Comparison of ENCODE assay signal across 11 mouse cellular contexts in the genomic region with DNA sequence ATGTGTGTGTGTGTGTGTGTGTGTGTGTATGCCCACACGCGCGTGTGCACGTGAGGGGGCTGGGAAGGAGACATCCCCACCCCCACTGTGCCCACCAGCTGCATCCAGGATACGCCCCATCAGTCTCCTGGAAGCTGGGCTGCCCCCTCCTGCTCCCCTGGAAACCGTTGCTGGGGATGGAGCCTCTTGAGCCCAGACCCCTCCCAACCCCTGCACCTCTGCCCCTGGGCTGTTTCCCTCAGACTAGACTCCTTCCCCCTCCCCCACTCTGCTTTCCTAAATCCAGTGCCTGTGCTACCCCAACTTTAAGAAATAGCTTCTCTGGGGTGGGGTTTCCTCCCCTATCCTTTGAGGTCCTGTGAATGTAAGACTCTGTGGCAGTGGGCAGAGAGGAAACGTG. TPM values are rescaled to one million over a fixed set of nuclear protein-coding genes. Genes with fewer than 3 reads are reported as not detected.
DNase-seq lines count a peak whose midpoint lies in the region; ATAC-seq and TF ChIP-seq lines count a peak whose summit lies in the region.
"Had no signal": no experiment of that assay in that cellular context is flagged by ENCODE, and none has a peak within 500 bp of the region (broad histone marks: within the 10 kb centered on the region; RNA-seq: fewer than 3 reads in every experiment).

No protein-coding gene starts in this region.

- no peaks in the 10 kb centered on the region for H3K36me3 ChIP-seq in intestine, embryonic 14.5 days (ENCODE audit: control insufficient read depth, insufficient read depth, low read length)
- no peaks in the 10 kb centered on the region for H3K36me3 ChIP-seq in intestine, postnatal 0 days (ENCODE audit: control insufficient read depth, insufficient read depth)
- no peaks in the 10 kb centered on the region for H3K36me3 ChIP-seq in forebrain, embryonic 10.5 days (replicated peaks)
- H3K36me3 ChIP-seq in hindbrain, embryonic 16.5 days (ENCODE audit: control insufficient read depth, insufficient read depth, low read length): no peaks in the 10 kb centered on the region
- peaks cover 6% of the 10 kb centered on the region; the same call in 1 of the 2 replicates for H3K36me3 ChIP-seq in neural tube, embryonic 12.5 days

- peaks cover 29% of the 10 kb centered on the region for H3K4me1 ChIP-seq in intestine, embryonic 14.5 days (replicated peaks; ENCODE audit: control insufficient read depth, insufficient read depth, low read length)
- peaks cover 3% of the 10 kb centered on the region; the same call in 1 of the 2 replicates for H3K4me1 ChIP-seq in intestine, postnatal 0 days (replicated peaks; ENCODE audit: control insufficient read depth, insufficient read depth, low read length)
- H3K4me1 ChIP-seq in forebrain, embryonic 10.5 days: peaks cover 72% of the 10 kb centered on the region
- H3K4me1 ChIP-seq in hindbrain, embryonic 16.5 days (ENCODE audit: control insufficient read depth, insufficient read depth, low read depth, low read length): peaks cover 44% of the 10 kb centered on the region
- peaks cover 70% of the 10 kb centered on the region for H3K4me1 ChIP-seq in neural tube, embryonic 12.5 days

- H3K4me2 ChIP-seq in intestine, embryonic 14.5 days (ENCODE audit: low read length): no peak overlapping the region
- H3K4me2 ChIP-seq in intestine, postnatal 0 days (replicated peaks; ENCODE audit: low read depth): no peak overlapping the region
- H3K4me2 ChIP-seq in hindbrain, embryonic 16.5 days (ENCODE audit: low read length): peak overlapping the region; percentile 96
- H3K4me2 ChIP-seq in neural tube, embryonic 12.5 days (replicated peaks): peak overlapping the region; percentile 92

- H3K27ac ChIP-seq in intestine, embryonic 14.5 days (ENCODE audit: low read depth): no peak overlapping the region
- no peak overlapping the region for H3K27ac ChIP-seq in intestine, postnatal 0 days (ENCODE audit: low read depth, low read length)
- peak overlapping the region; percentile 85 for H3K27ac ChIP-seq in forebrain, embryonic 10.5 days
- peak overlapping the region; percentile 80 for H3K27ac ChIP-seq in hindbrain, embryonic 16.5 days (ENCODE audit: low read depth, low read length)
- H3K27ac ChIP-seq in neural tube, embryonic 12.5 days: peak overlapping the region; percentile 70

- DNase-seq in intestine, embryonic 14.5 days (ENCODE audit: low spot score): peak; percentile 47
- peak; percentile 59 for DNase-seq in forebrain, embryonic 10.5 days (ENCODE audit: extremely low spot score, low spot score)
- no peak for DNase-seq in yolk sac, embryonic 10.5 days (ENCODE audit: low spot score)
- DNase-seq in spleen, postnatal 4 days (ENCODE audit: low spot score in 2 of 2): no peak
- no peak for DNase-seq in heart, postnatal 10 days
- DNase-seq: B cell, adult 2 months had no signal

- H3K9me3 ChIP-seq in intestine, embryonic 14.5 days (ENCODE audit: control insufficient read depth, low read length): no peaks in the 10 kb centered on the region
- H3K9me3 ChIP-seq in intestine, postnatal 0 days (ENCODE audit: control insufficient read depth): no peaks in the 10 kb centered on the region
- H3K9me3 ChIP-seq in forebrain, embryonic 10.5 days: no peaks in the 10 kb centered on the region
- no peaks in the 10 kb centered on the region for H3K9me3 ChIP-seq in hindbrain, embryonic 16.5 days (ENCODE audit: control insufficient read depth, low read length)
- no peaks in the 10 kb centered on the region for H3K9me3 ChIP-seq in neural tube, embryonic 12.5 days

- no peak overlapping the region for H3K9ac ChIP-seq in intestine, embryonic 14.5 days (ENCODE audit: low read length)
- no peak overlapping the region for H3K9ac ChIP-seq in intestine, postnatal 0 days (ENCODE audit: low read depth, low read length)
- H3K9ac ChIP-seq in hindbrain, embryonic 16.5 days (ENCODE audit: low read depth, low read length): no peak overlapping the region; the same call in 1 of the 2 replicates
- peak overlapping the region; percentile 38; the same call in 1 of the 2 replicates for H3K9ac ChIP-seq in neural tube, embryonic 12.5 days

- no peak for TF ChIP-seq CTCF in intestine, postnatal 0 days (IDR thresholded peaks at IDR 0.05; ENCODE audit: low read depth)

- no peak overlapping the region for H3K4me3 ChIP-seq in intestine, embryonic 14.5 days (ENCODE audit: low read depth, low read length)
- no peak overlapping the region for H3K4me3 ChIP-seq in intestine, postnatal 0 days (ENCODE audit: low read depth, low read length)
- peak overlapping the region; percentile 67 for H3K4me3 ChIP-seq in forebrain, embryonic 10.5 days
- H3K4me3 ChIP-seq in hindbrain, embryonic 16.5 days (ENCODE audit: low read length): peak overlapping the region; percentile 75
- H3K4me3 ChIP-seq in neural tube, embryonic 12.5 days: peak overlapping the region; percentile 72

- intact Hi-C loops in heart, postnatal 10 days (cut with DNase I): no loop called here

- ATAC-seq in intestine, embryonic 14.5 days (replicated peaks; ENCODE audit: low FRiP score, low TSS enrichment, low read depth): no peak
- ATAC-seq in intestine, postnatal 0 days: no peak
- ATAC-seq in hindbrain, embryonic 16.5 days: peak; percentile 28; the same call in 1 of the 2 replicates
- peak; percentile 68 for ATAC-seq in neural tube, embryonic 12.5 days (ENCODE audit: low FRiP score, low read depth)
- ATAC-seq: intestine, embryonic 16.5 days had no signal

- peaks cover 52% of the 10 kb centered on the region for H3K27me3 ChIP-seq in intestine, embryonic 14.5 days (replicated peaks; ENCODE audit: control insufficient read depth, insufficient read depth, low read length)
- H3K27me3 ChIP-seq in intestine, postnatal 0 days (replicated peaks; ENCODE audit: control insufficient read depth, insufficient read depth, low read length): peaks cover 39% of the 10 kb centered on the region
- peaks cover 97% of the 10 kb centered on the region for H3K27me3 ChIP-seq in forebrain, embryonic 10.5 days (ENCODE audit: poor library complexity, severe bottlenecking)
- H3K27me3 ChIP-seq in hindbrain, embryonic 16.5 days (replicated peaks; ENCODE audit: control insufficient read depth, insufficient read depth, low read length): peaks cover 10% of the 10 kb centered on the region
- H3K27me3 ChIP-seq in neural tube, embryonic 12.5 days (replicated peaks): peaks cover 11% of the 10 kb centered on the region

- WGBS in intestine, embryonic 14.5 days: 12% methylated on average over 7 of the region's 7 CpGs
- 42% methylated on average over 7 of the region's 7 CpGs for WGBS in intestine, postnatal 0 days
- 3% methylated on average over 7 of the region's 7 CpGs for WGBS in forebrain, embryonic 10.5 days
- WGBS in hindbrain, embryonic 16.5 days: 6% methylated on average over 7 of the region's 7 CpGs
- WGBS in neural tube, embryonic 12.5 days: under 1% methylated on average over 7 of the region's 7 CpGs

RNA-seq across cellular contexts. Expression of a gene that starts 1.3 kb away (rescaled TPM):
- polyA plus RNA-seq in intestine, embryonic 14.5 days (2014; fragmentation: Nextera tagmentation; extraction: Ambion mirVana): not detected in 2 replicates
- not detected in 2 replicates for polyA plus RNA-seq in intestine, postnatal 0 days (2015; fragmentation: Nextera tagmentation; extraction: Ambion mirVana)
- polyA plus RNA-seq in forebrain, embryonic 10.5 days (2016; fragmentation: Nextera tagmentation; extraction: Ambion mirVana): 1.1 and 1.3 TPM in 2 replicates
- polyA plus RNA-seq in hindbrain, embryonic 16.5 days (2015; fragmentation: Nextera tagmentation; extraction: Ambion mirVana): 3.5 and 4.6 TPM in 2 replicates
- 4.0 and 4.5 TPM in 2 replicates for polyA plus RNA-seq in neural tube, embryonic 12.5 days (2016; fragmentation: Nextera tagmentation; extraction: Ambion mirVana)
- total RNA-seq in heart, postnatal 10 days (2021): not detected
- total RNA-seq: liver, adult 2 months had no signal
- polyA plus RNA-seq: intestine, embryonic 16.5 days; liver, adult 2 months had no signal

RNA-seq across cellular contexts. Expression of a gene that starts 2.2 kb away (rescaled TPM):
- 0.60 and 0.79 TPM in 2 replicates for polyA plus RNA-seq in intestine, embryonic 14.5 days (2014; fragmentation: Nextera tagmentation; extraction: Ambion mirVana)
- polyA plus RNA-seq in intestine, postnatal 0 days (2015; fragmentation: Nextera tagmentation; extraction: Ambion mirVana): 0.20 TPM in 2 replicates
- polyA plus RNA-seq in forebrain, embryonic 10.5 days (2016; fragmentation: Nextera tagmentation; extraction: Ambion mirVana): 2.9 and 3.3 TPM in 2 replicates
- polyA plus RNA-seq in hindbrain, embryonic 16.5 days (2015; fragmentation: Nextera tagmentation; extraction: Ambion mirVana): 8.6 and 11.8 TPM in 2 replicates
- 28.2 and 31.0 TPM in 2 replicates for polyA plus RNA-seq in neural tube, embryonic 12.5 days (2016; fragmentation: Nextera tagmentation; extraction: Ambion mirVana)
- total RNA-seq in heart, postnatal 10 days (2021): under 1 TPM; 0.22 to 0.26 TPM
- total RNA-seq: liver, adult 2 months had no signal
- polyA plus RNA-seq: liver, adult 2 months had no signal

RNA-seq across cellular contexts. Expression of a gene that starts 33.8 kb away (rescaled TPM):
- polyA plus RNA-seq in intestine, embryonic 14.5 days (2014; fragmentation: Nextera tagmentation; extraction: Ambion mirVana): 286 and 317 TPM in 2 replicates
- polyA plus RNA-seq in intestine, postnatal 0 days (2015; fragmentation: Nextera tagmentation; extraction: Ambion mirVana): 78.7 and 80.9 TPM in 2 replicates
- 379 and 391 TPM in 2 replicates for polyA plus RNA-seq in forebrain, embryonic 10.5 days (2016; fragmentation: Nextera tagmentation; extraction: Ambion mirVana)
- polyA plus RNA-seq in hindbrain, embryonic 16.5 days (2015; fragmentation: Nextera tagmentation; extraction: Ambion mirVana): 39.4 and 48.8 TPM in 2 replicates
- 140 and 151 TPM in 2 replicates for polyA plus RNA-seq in neural tube, embryonic 12.5 days (2016; fragmentation: Nextera tagmentation; extraction: Ambion mirVana)
- 10 to 100 TPM; 20.2 to 20.5 TPM for total RNA-seq in heart, postnatal 10 days (2021)

RNA-seq across cellular contexts. Expression of a gene that starts 47.8 kb away (rescaled TPM):
- 125 and 133 TPM in 2 replicates for polyA plus RNA-seq in intestine, embryonic 14.5 days (2014; fragmentation: Nextera tagmentation; extraction: Ambion mirVana)
- polyA plus RNA-seq in intestine, postnatal 0 days (2015; fragmentation: Nextera tagmentation; extraction: Ambion mirVana): 301 and 307 TPM in 2 replicates
- 104 and 109 TPM in 2 replicates for polyA plus RNA-seq in forebrain, embryonic 10.5 days (2016; fragmentation: Nextera tagmentation; extraction: Ambion mirVana)
- 75.3 and 79.1 TPM in 2 replicates for polyA plus RNA-seq in hindbrain, embryonic 16.5 days (2015; fragmentation: Nextera tagmentation; extraction: Ambion mirVana)
- polyA plus RNA-seq in neural tube, embryonic 12.5 days (2016; fragmentation: Nextera tagmentation; extraction: Ambion mirVana): 94.9 and 106 TPM in 2 replicates
- total RNA-seq in heart, postnatal 10 days (2021): 1,000 to 10,000 TPM; 1,297 to 1,510 TPM

RNA-seq across cellular contexts. Expression of a gene that starts 47.9 kb away (rescaled TPM):
- polyA plus RNA-seq in intestine, embryonic 14.5 days (2014; fragmentation: Nextera tagmentation; extraction: Ambion mirVana): 166 and 169 TPM in 2 replicates
- polyA plus RNA-seq in intestine, postnatal 0 days (2015; fragmentation: Nextera tagmentation; extraction: Ambion mirVana): 392 and 420 TPM in 2 replicates
- polyA plus RNA-seq in forebrain, embryonic 10.5 days (2016; fragmentation: Nextera tagmentation; extraction: Ambion mirVana): 111 and 112 TPM in 2 replicates
- 66.4 and 70.4 TPM in 2 replicates for polyA plus RNA-seq in hindbrain, embryonic 16.5 days (2015; fragmentation: Nextera tagmentation; extraction: Ambion mirVana)
- 86.5 and 95.7 TPM in 2 replicates for polyA plus RNA-seq in neural tube, embryonic 12.5 days (2016; fragmentation: Nextera tagmentation; extraction: Ambion mirVana)
- total RNA-seq in heart, postnatal 10 days (2021): 1,000 to 10,000 TPM; 1,544 to 1,693 TPM

Comparison
In these comparisons a context has a peak if more than half of its experiments do, and no peak if none do; other contexts are left out.
1. ATAC-seq: peak in hindbrain, embryonic 16.5 days (single experiment) and neural tube, embryonic 12.5 days (single experiment); none in intestine, embryonic 14.5 days (single experiment) and intestine, postnatal 0 days (single experiment).
2. DNase-seq: peak in intestine, embryonic 14.5 days (single experiment) and forebrain, embryonic 10.5 days (single experiment); none in yolk sac, embryonic 10.5 days (single experiment), spleen, postnatal 4 days (0 of 2) and heart, postnatal 10 days (0 of 2).
3. H3K27ac ChIP-seq: peak in forebrain, embryonic 10.5 days (single experiment), hindbrain, embryonic 16.5 days (single experiment) and neural tube, embryonic 12.5 days (single experiment); none in intestine, embryonic 14.5 days (single experiment) and intestine, postnatal 0 days (single experiment).
4. H3K4me2 ChIP-seq: peak in hindbrain, embryonic 16.5 days (single experiment) and neural tube, embryonic 12.5 days (single experiment); none in intestine, embryonic 14.5 days (single experiment) and intestine, postnatal 0 days (single experiment).
5. H3K4me3 ChIP-seq: peak in forebrain, embryonic 10.5 days (single experiment), hindbrain, embryonic 16.5 days (single experiment) and neural tube, embryonic 12.5 days (single experiment); none in intestine, embryonic 14.5 days (single experiment) and intestine, postnatal 0 days (single experiment).